Mouse (Mus musculus) ES-Bruce4 (cell line): ENCODE results near the gene Pbx1.

Source experiments
- CTCF ChIP-seq: IDR thresholded peaks from one replicate; pipeline ENCODE4 v1.8.1; 2011; ENCODE audit warnings: low read depth, low read length
- POLR2A ChIP-seq: IDR thresholded peaks from one replicate; pipeline ENCODE4 v1.8.1; 2011; ENCODE audit warnings: low read length; ENCODE audit not compliant: insufficient read depth

DNA sequence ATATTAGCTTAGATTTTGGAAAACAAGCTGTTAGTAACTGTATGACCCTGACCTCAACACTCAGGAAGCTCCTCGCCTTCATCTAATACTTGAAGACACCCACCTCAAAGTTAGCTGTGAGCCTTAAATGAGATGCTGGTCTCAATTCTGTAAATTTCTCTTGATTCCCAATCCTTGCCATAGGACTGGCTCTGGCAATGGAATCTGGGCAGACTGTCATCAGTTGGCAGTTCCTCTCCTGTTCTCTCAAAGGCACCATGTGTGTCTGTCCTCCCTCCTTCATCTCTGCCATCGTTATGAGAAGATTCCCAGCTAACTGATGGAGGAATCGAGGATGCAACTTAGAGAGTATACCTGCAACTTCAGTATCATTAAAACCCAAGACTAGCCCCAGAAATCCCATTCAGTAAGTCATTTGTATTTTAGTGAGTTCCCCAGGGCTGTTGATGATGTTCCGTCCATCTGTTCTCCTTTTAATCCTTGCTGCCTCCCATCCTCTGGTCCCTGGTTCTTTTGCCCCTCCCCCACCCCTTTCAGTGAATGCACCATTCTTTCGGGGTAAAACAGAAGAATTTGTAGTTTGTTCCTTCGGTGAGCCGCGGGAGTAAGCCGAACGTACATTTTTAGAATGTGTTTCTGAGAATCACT lies 353.2 kb downstream of the Pbx1 start:
- no peak for TF ChIP-seq POLR2A
- TF ChIP-seq CTCF, result no peak
